Mouse (Mus musculus) left cerebral cortex, postnatal 14 days (tissue): ENCODE measurements at regions not wholly inside any gene's neighbourhood (a gene's known extent, or its start where the extent isn't known, plus 50 kb on each side); places are given as distances from the start of the nearest gene placed in this dataset.
A peak's percentile ranks its signal among the peaks of the same experiment; 100 is the strongest.

Experiments used
- DNase-seq, 2 experiments: peaks; one replicate each; pipeline ENCODE4 v3.0.0; 2021 to 2022; ENCODE audit warnings: low spot score in 2 of 2, mixed read lengths in 1 of 2
- intact Hi-C: fragments of 180-260 bp; cut with DNase I; formaldehyde crosslinking; loops from one replicate; pipeline ENCODE4 v1.15.1; 2025

GRCm38 (mm10) chr13:55963005-55963620, 127.1 kb upstream of the Pitx1 start:
- intact Hi-C loops, result loop anchor here (2.0 kb wide), 1 partner anchor 136 kb away; no protein-coding TSS in a partner anchor
- peak; percentile 55 to 73 for DNase-seq

DNA sequence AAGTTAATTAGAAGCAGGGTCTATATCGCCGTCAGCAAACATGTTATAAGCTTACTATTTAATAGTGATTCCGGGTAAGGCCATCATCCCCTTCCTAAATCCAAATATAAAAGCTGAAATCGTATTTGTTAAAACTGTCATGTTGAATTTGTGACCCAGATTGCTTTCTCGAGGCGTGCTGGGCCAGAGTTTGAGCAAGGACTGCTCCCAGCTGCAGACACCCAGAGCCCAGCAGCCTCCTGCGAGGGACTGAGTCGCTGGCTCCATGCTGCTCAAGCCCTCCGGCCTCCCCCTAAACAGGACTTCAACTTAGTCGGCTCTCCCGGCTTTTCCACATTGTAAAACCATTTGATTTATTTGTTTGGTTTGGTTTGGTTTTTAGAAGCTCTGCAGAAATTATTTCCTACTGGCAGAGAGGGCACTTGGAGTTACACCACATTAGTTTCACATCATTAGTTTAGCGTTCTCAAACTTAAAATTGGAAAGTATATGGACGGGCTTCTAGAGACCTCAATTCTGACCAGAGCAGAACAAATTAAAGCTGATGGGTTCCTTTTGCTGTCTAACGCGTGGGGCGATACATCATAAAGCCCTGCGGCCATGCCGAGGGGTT, 126.4 kb upstream of the Pitx1 start:
- intact Hi-C loops, result loop anchor here (2.0 kb wide), 1 partner anchor 136 kb away; no protein-coding TSS in a partner anchor
- no peak for DNase-seq

GRCm38 (mm10) chr13:55954346-55954745, 118.4 kb upstream of the Pitx1 start:
- intact Hi-C loops, result no loop called here
- DNase-seq, result no peak

- intact Hi-C loops, result no loop called here
- DNase-seq, result no peak
Measured at GRCm38 (mm10) chr13:55953426-55953825, 117.4 kb upstream of the Pitx1 start.

GRCm38 (mm10) chr13:55950773-55951172, 114.8 kb upstream of the Pitx1 start:
- DNase-seq, result no peak
- intact Hi-C loops, result no loop called here

DNA sequence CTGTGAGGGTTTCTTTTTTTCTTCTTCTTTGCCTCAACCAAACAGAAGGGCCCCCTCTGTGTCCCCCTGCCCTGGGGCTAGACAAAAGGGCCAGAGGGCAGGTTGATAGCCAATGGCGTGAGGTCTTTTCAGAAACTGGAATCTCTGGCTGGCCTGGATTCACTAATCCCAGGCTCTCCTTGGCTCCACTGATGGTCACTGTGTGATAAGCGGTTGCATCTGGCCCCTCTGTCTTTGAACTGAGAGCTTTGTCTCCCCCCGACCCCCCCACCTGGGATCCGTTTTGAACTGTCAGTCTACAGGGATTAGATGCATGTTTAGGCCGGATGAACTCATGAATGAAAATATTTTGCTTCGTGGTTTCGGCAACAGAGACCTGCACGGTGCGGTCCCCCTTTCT, 112.6 kb upstream of the Pitx1 start:
- intact Hi-C loops, result no loop called here
- DNase-seq, result no peak

GRCm38 (mm10) chr13:55948144-55948543, 112.2 kb upstream of the Pitx1 start:
- intact Hi-C loops, result no loop called here
- DNase-seq, result no peak

DNA sequence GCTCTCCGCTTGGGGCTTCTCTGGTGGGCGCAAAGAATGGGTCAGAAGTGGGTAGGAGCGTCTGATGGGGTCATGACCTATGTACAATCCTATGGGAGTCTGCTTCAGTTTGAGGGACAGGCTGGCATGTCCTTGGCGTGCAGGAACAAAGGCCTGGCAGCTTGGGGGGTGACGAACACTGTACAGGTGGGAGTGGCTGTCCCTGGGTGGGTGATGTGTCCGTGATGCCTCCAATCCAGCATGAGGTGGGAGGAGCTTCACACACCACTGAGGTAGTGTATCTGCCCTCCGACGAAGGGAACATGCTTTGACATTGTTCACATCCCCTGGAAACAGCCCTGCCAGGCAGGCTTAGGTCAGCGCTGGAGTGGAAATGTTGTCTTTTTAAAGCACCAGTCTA, 101.4 kb upstream of the Pitx1 start:
- DNase-seq, result no peak
- intact Hi-C loops, result no loop called here

DNA sequence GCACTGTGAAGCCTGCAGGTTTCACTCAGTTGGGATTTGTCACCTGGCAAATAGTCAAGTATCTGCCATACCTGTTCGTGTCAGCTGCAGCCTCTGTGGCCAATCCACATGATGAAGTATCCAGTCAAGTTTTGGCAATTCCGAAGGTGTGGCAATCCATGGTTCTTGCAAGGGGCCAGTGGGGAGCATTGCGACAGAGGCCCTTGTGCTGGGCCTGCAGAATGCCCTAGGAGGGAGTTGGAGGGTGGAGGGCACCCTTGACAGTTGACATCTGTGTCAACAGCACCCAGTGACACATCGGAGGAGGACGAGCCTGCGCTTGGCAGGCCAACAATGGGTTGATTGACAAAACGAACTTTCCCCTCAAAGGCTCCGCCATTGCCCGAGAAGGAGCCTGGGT, 101.0 kb upstream of the Pitx1 start:
- intact Hi-C loops, result no loop called here
- DNase-seq, result no peak

- intact Hi-C loops, result no loop called here
- no peak for DNase-seq
Measured at GRCm38 (mm10) chr13:55930637-55931036, 94.6 kb upstream of the Pitx1 start.

GRCm38 (mm10) chr13:55929814-55930213, 93.8 kb upstream of the Pitx1 start:
- intact Hi-C loops, result no loop called here
- DNase-seq, result no peak

DNA sequence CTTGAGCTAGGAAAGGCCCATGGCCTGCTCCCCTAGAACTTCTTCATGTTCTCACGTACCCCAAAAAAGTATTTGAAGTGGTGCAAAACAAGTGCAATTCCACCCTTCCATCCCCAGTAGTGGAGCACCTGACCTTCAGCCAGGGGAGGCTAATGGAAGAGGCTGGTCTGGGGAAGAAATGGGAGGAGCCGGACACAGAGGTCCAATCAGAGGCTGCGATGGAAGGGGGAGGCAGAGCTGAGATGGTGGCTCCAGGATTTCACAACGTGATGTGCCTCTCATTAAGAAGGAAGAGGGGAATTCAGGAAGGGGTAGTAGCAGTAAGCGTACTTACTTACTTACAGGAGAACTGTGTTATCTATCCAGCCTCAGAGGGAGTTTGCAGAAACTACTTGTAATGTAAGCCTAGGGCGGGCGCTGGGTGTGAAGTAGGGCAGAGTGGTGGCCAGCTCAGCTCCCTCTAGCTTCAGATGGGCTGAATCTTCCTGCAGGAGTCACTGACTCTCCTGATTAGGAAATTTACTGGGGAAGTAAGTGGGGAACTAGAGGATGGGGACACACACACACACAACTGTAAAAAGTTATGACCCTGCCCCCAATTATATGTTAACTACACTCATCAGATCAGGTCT, 87.6 kb upstream of the Pitx1 start:
- intact Hi-C loops, result no loop called here
- DNase-seq, result no peak

GRCm38 (mm10) chr13:55917316-55917715, 81.3 kb upstream of the Pitx1 start:
- intact Hi-C loops, result no loop called here
- no peak for DNase-seq

DNA sequence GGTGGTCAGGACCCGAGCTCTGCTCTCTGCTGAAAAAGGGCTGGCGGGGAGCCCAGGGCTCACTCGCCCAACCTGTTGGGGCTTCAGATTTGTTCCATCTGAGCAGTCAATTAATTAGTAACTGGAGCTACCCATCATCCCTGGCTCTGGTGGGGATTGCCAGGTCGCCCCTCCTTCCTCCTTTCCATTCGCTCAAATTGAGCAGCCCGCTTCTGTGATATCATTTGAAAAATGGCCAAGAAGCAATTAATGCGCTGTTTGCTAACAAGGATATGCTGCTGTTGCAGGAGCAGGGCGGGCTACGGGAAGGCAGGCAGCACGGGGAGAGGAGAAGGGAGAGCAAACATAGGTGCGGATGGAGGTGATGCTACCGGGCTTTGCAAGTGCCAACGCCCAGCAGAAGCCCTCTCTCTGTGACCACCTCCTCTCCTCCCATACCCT, 76.3 kb upstream of the Pitx1 start:
- no peak for DNase-seq
- intact Hi-C loops, result no loop called here

DNA sequence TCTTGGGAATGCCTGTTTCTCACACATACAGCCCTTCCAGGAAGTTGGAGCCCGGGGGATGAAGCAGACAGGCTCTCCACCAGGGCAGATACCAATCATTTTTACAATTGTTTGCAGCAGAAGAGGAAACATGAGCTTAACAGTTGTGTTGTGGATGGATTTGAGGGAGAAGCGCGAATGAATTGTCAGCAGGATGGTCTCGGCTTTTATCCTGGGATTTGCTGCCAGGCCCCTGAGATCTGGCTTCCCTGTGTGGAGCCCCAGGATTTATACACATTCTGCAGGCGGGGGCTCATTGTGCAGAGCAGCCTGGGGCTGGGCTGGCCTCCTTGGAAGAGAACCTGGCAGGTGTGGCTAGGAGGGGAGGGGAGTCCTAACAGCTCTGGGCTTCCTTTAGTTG, 73.9 kb upstream of the Pitx1 start:
- intact Hi-C loops, result no loop called here
- no peak for DNase-seq

DNA sequence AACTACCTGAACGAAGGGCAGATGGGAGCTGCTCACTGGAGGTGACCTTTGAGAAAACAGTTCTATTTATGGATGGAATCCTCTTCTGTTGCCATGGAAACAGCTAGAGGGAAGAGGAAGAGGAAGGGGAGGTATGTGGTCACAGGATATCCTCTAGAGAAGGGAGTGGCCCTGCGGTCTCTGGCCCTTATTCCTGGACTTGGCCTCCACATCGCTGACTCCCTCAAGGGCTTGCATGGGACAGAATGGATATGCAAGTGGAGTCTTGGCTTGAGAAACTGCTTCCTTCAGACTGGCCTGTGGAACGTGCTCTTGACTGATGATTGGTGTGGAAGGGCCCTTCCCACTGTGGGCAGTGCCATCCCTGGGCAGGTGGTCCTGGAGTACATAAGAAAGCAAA, 68.9 kb upstream of the Pitx1 start:
- intact Hi-C loops, result no loop called here
- DNase-seq, result no peak

DNA sequence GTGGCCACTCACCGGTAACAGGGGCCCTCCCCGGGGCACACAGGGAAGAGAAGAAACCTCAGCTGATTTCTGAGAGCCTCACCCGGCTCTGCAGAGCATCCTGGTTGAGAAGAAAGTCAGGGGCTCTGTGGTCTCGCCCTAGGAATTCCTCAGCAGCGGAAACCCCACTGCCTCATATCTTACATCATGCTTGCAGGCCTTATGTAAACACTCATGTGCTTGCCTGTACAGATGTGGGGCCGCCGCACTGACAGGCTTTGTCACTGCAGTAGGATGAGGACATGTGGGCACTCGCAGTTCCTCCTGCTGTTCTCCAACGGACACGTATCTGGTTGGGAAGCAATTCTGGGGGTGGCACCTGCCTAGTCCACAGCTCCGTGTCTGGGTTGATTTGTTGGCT, 66.3 kb upstream of the Pitx1 start:
- intact Hi-C loops, result no loop called here
- DNase-seq, result no peak

- intact Hi-C loops, result no loop called here
- no peak for DNase-seq
Measured at GRCm38 (mm10) chr13:55900190-55900526, 64.2 kb upstream of the Pitx1 start.

DNA sequence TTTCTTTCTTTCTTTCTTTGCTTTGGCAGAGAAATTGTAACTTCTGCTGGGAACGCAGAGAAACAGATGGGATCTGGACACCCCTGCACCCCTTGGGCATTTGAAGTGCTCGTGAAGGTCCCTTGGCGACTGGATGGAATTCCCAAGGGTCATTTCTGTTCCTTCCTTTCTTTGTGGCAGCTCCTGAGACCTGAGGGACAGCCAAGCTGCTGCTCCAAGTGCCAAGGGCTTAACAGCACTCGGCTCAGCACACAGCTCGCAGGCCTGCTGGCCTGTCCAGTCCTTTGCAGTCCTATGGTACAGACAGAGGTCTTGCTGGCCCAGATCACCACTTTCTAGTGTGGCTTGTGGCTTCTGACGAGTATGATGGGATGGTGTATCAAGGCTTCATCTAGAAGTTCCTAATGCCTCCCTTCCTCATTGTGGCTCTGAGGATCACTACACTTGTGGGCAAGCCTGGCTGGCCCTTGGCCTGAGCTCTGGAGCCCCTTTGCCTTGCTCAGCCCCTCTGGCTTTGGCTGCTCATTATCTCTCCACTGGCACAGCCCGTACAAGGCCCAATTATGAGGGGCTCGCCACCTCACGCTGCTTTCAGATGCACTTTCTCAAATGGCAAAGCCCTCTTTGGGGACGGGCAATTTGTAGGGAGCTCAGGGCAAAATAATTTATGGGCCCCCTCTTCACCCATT, 63.7 kb upstream of the Pitx1 start:
- no peak for DNase-seq
- intact Hi-C loops, result no loop called here

DNA sequence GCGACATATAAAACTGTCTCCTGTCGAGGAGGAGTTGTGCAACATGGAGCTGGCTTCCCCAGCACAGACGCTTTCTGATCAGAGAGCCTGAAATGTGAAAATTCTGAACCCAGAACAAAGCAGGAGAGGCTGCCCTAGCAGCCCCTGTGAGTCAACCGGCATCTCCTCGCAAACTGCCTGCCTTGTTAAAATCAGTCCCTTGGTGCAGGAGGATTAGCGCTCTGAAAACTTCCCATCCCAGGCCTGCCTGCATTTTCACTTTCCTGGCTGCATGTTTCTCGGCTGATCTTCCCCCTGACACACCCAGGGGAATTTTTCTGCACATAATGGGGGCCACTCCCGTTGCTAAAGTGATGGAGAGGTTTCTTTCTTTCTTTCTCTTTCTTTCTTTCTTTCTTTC, 63.0 kb upstream of the Pitx1 start:
- intact Hi-C loops, result no loop called here

More for the DNA sequence above, 63.0 kb upstream of the Pitx1 start:
- no peak for DNase-seq
